Mouse (Mus musculus): ENCODE data around the gene Cdc42ep5.
A peak's percentile ranks its signal among the peaks of the same experiment; 100 is the strongest.

Cdc42ep5 gene

GRCm38 (mm10) chr7:4145552-4146190 lies 19.0 kb downstream of the Cdc42ep5 start:
- peak; percentile 56 for DNase-seq

- no peak for DNase-seq
Measured at GRCm38 (mm10) chr7:4144766-4145551, 19.7 kb downstream of the Cdc42ep5 start.

GRCm38 (mm10) chr7:4144046-4144445 lies 20.6 kb downstream of the Cdc42ep5 start:
- no peak for DNase-seq

- DNase-seq, result no peak
Measured at GRCm38 (mm10) chr7:4143506-4143905, 21.2 kb downstream of the Cdc42ep5 start.

GRCm38 (mm10) chr7:4142796-4143445 lies 21.7 kb downstream of the Cdc42ep5 start:
- DNase-seq, result no peak

- DNase-seq, result no peak
Measured at GRCm38 (mm10) chr7:4141648-4142325, 22.9 kb downstream of the Cdc42ep5 start.

GRCm38 (mm10) chr7:4139391-4139790 lies 25.3 kb downstream of the Cdc42ep5 start:
- DNase-seq, result peak; percentile 2

- no peak for DNase-seq
Measured at GRCm38 (mm10) chr7:4138671-4139070, 26.0 kb downstream of the Cdc42ep5 start.

GRCm38 (mm10) chr7:4138181-4138580 lies 26.5 kb downstream of the Cdc42ep5 start:
- DNase-seq, result no peak

- DNase-seq, result no peak
Measured at GRCm38 (mm10) chr7:4137746-4138145, 26.9 kb downstream of the Cdc42ep5 start.

- peak; percentile 100 for DNase-seq
Measured at GRCm38 (mm10) chr7:4136771-4137531, 27.7 kb downstream of the Cdc42ep5 start, which contains the start of gene Leng8. Gene Leng8 (plus strand): TSS chr7:4137039.

- no peak for DNase-seq
Measured at GRCm38 (mm10) chr7:4136404-4136770, 28.3 kb downstream of the Cdc42ep5 start.

GRCm38 (mm10) chr7:4134911-4135310 lies 29.7 kb downstream of the Cdc42ep5 start:
- DNase-seq, result no peak

GRCm38 (mm10) chr7:4132998-4133397 lies 31.7 kb downstream of the Cdc42ep5 start:
- no peak for DNase-seq

GRCm38 (mm10) chr7:4132581-4132980 lies 32.1 kb downstream of the Cdc42ep5 start:
- DNase-seq, result peak; percentile 63

- no peak for DNase-seq
Measured at GRCm38 (mm10) chr7:4131964-4132363, 32.7 kb downstream of the Cdc42ep5 start.

GRCm38 (mm10) chr7:4130686-4131452 lies 33.8 kb downstream of the Cdc42ep5 start:
- DNase-seq, result peak; percentile 69

GRCm38 (mm10) chr7:4128860-4129259 lies 35.8 kb downstream of the Cdc42ep5 start:
- no peak for DNase-seq

- no peak for DNase-seq
Measured at GRCm38 (mm10) chr7:4127894-4128293, 36.8 kb downstream of the Cdc42ep5 start.

- no peak for DNase-seq
Measured at GRCm38 (mm10) chr7:4126992-4127785, 37.5 kb downstream of the Cdc42ep5 start.

GRCm38 (mm10) chr7:4125306-4125705 lies 39.4 kb downstream of the Cdc42ep5 start:
- no peak for DNase-seq

Data from right cerebral cortex, postnatal 25 days (tissue).